22 mouse cellular contexts compared by ENCODE assay signal in genomic region chr13:58156031-58156430, GRCm38 (mm10). TPM values are rescaled to one million over a fixed set of nuclear protein-coding genes. Genes with fewer than 3 reads are reported as not detected.
DNase-seq lines count a peak whose midpoint lies in the region; ATAC-seq and TF ChIP-seq lines count a peak whose summit lies in the region.
"Had no signal": no experiment of that assay in that cellular context is flagged by ENCODE, and none has a peak within 500 bp of the region (broad histone marks: within the 10 kb centered on the region; RNA-seq: fewer than 3 reads in every experiment).

No protein-coding gene starts in this region.

- TF ChIP-seq CTCF in intestine, postnatal 0 days (IDR thresholded peaks at IDR 0.05; ENCODE audit: low read depth), result peak; percentile 24; the same call in 1 of the 2 replicates

- DNase-seq in thymus, postnatal 0 days (ENCODE audit: low spot score), result peak; percentile 16
- DNase-seq in thymus, adult 18-20 months, result no peak
- peak; percentile 25 for DNase-seq in T-cell, adult 2 months (ENCODE audit: low spot score)
- DNase-seq in thymus, postnatal 4 days, result peak; percentile 59
- DNase-seq in gastrocnemius, postnatal 25 days, result no peak
- no peak for DNase-seq in adrenal gland, adult (ENCODE audit: inconsistent age in 2 of 2, low spot score in 1 of 2)
- DNase-seq: adrenal gland, postnatal 14 days; cerebellum, adult 11-12 months; embryo, embryonic 11 days; gastrocnemius, postnatal 14 days; retina, postnatal 1 day had no signal

- H3K27me3 ChIP-seq in intestine, postnatal 0 days (replicated peaks; ENCODE audit: control insufficient read depth, insufficient read depth, low read length), result no peaks in the 10 kb centered on the region
- H3K27me3 ChIP-seq in intestine, embryonic 15.5 days (replicated peaks), result no peaks in the 10 kb centered on the region
- H3K27me3 ChIP-seq: CH12.LX; embryonic facial prominence, embryonic 15.5 days; kidney, embryonic 15.5 days; lung, embryonic 15.5 days; Patski; stomach, embryonic 15.5 days had no signal

- H3K27ac ChIP-seq in intestine, postnatal 0 days (ENCODE audit: low read depth, low read length), result no peak overlapping the region
- no peak overlapping the region for H3K27ac ChIP-seq in intestine, embryonic 15.5 days
- H3K27ac ChIP-seq: embryonic facial prominence, embryonic 15.5 days; kidney, embryonic 15.5 days; liver, embryonic 14.5 days; lung, embryonic 15.5 days; stomach, embryonic 15.5 days had no signal

- no peak for ATAC-seq in intestine, postnatal 0 days
- ATAC-seq in intestine, embryonic 15.5 days, result no peak
- ATAC-seq: activated CD4-positive, CD25-positive, alpha-beta regulatory T cell, adult 4 months; midbrain, embryonic 16.5 days; Patski had no signal

- 92% methylated on average over 2 of the region's 2 CpGs for WGBS in intestine, postnatal 0 days
- 84% methylated on average over 2 of the region's 2 CpGs for WGBS in intestine, embryonic 15.5 days

- no peaks in the 10 kb centered on the region for H3K9me3 ChIP-seq in intestine, postnatal 0 days (ENCODE audit: control insufficient read depth)
- H3K9me3 ChIP-seq in intestine, embryonic 15.5 days, result no peaks in the 10 kb centered on the region
- H3K9me3 ChIP-seq: embryonic facial prominence, embryonic 15.5 days; kidney, embryonic 15.5 days; lung, embryonic 15.5 days; stomach, embryonic 15.5 days had no signal

- H3K9ac ChIP-seq in intestine, postnatal 0 days (ENCODE audit: low read depth, low read length), result no peak overlapping the region
- no peak overlapping the region for H3K9ac ChIP-seq in intestine, embryonic 15.5 days
- H3K9ac ChIP-seq: embryonic facial prominence, embryonic 15.5 days; kidney, embryonic 15.5 days; liver, embryonic 14.5 days; lung, embryonic 15.5 days; stomach, embryonic 15.5 days had no signal

- H3K4me1 ChIP-seq in intestine, postnatal 0 days (replicated peaks; ENCODE audit: control insufficient read depth, insufficient read depth, low read length), result 0 out of 2 replicates have a peak, but pooled peaks cover 3% of the 10 kb centered on the region
- H3K4me1 ChIP-seq in intestine, embryonic 15.5 days (replicated peaks), result peaks cover 4% of the 10 kb centered on the region

- H3K4me2 ChIP-seq in intestine, postnatal 0 days (replicated peaks; ENCODE audit: low read depth), result no peak overlapping the region
- no peak overlapping the region for H3K4me2 ChIP-seq in intestine, embryonic 15.5 days (replicated peaks)
- H3K4me2 ChIP-seq: lung, embryonic 15.5 days; stomach, embryonic 15.5 days had no signal

- peaks cover 17% of the 10 kb centered on the region for H3K36me3 ChIP-seq in intestine, postnatal 0 days (ENCODE audit: control insufficient read depth, insufficient read depth)
- peaks cover 13% of the 10 kb centered on the region for H3K36me3 ChIP-seq in intestine, embryonic 15.5 days

- H3K4me3 ChIP-seq in intestine, postnatal 0 days (ENCODE audit: low read depth, low read length), result no peak overlapping the region
- H3K4me3 ChIP-seq in intestine, embryonic 15.5 days (replicated peaks), result no peak overlapping the region
- H3K4me3 ChIP-seq: embryonic facial prominence, embryonic 15.5 days; kidney, embryonic 15.5 days; lung, embryonic 15.5 days; stomach, embryonic 15.5 days had no signal

RNA-seq across cellular contexts. Expression of gene Idnk, which starts 1.4 kb away (rescaled TPM):
- polyA plus RNA-seq in intestine, postnatal 0 days (2015; fragmentation: Nextera tagmentation; extraction: Ambion mirVana), result 79.0 and 88.7 TPM in 2 replicates
- 43.0 and 44.0 TPM in 2 replicates for polyA plus RNA-seq in intestine, embryonic 15.5 days (2015; fragmentation: Nextera tagmentation; extraction: Ambion mirVana)
- 109 and 117 TPM in 2 replicates for polyA plus RNA-seq in thymus, postnatal 0 days (2015; fragmentation: Nextera tagmentation; extraction: Ambion mirVana)
- total RNA-seq in gastrocnemius, postnatal 25 days (2021), result 10 to 100 TPM in 1 of 2 experiments, 1 to 10 TPM in 1; 9.3 to 12.2 TPM

RNA-seq across cellular contexts. Expression of gene Hnrnpa0, which starts 27.7 kb away (rescaled TPM):
- polyA plus RNA-seq in intestine, postnatal 0 days (2015; fragmentation: Nextera tagmentation; extraction: Ambion mirVana), result 27.9 and 29.5 TPM in 2 replicates
- 28.2 and 36.2 TPM in 2 replicates for polyA plus RNA-seq in intestine, embryonic 15.5 days (2015; fragmentation: Nextera tagmentation; extraction: Ambion mirVana)
- polyA plus RNA-seq in thymus, postnatal 0 days (2015; fragmentation: Nextera tagmentation; extraction: Ambion mirVana), result 41.9 and 52.6 TPM in 2 replicates
- total RNA-seq in gastrocnemius, postnatal 25 days (2021), result 10 to 100 TPM; 34.6 to 38.6 TPM

RNA-seq across cellular contexts. Expression of gene Klhl3, which starts 42.6 kb away (rescaled TPM):
- polyA plus RNA-seq in intestine, postnatal 0 days (2015; fragmentation: Nextera tagmentation; extraction: Ambion mirVana), result 0.74 and 0.95 TPM in 2 replicates
- polyA plus RNA-seq in intestine, embryonic 15.5 days (2015; fragmentation: Nextera tagmentation; extraction: Ambion mirVana), result 2.6 and 2.8 TPM in 2 replicates
- polyA plus RNA-seq in thymus, postnatal 0 days (2015; fragmentation: Nextera tagmentation; extraction: Ambion mirVana), result 1.4 and 1.8 TPM in 2 replicates
- under 1 TPM; 0.41 to 0.88 TPM for total RNA-seq in gastrocnemius, postnatal 25 days (2021)
- total RNA-seq: CH12.LX had no signal

RNA-seq across cellular contexts. Expression of gene Ubqln1, which starts 59.4 kb away (rescaled TPM):
- 59.5 and 61.3 TPM in 2 replicates for polyA plus RNA-seq in intestine, postnatal 0 days (2015; fragmentation: Nextera tagmentation; extraction: Ambion mirVana)
- 102 and 107 TPM in 2 replicates for polyA plus RNA-seq in intestine, embryonic 15.5 days (2015; fragmentation: Nextera tagmentation; extraction: Ambion mirVana)
- 89.4 and 92.3 TPM in 2 replicates for polyA plus RNA-seq in thymus, postnatal 0 days (2015; fragmentation: Nextera tagmentation; extraction: Ambion mirVana)
- 10 to 100 TPM; 41.1 to 42.4 TPM for total RNA-seq in gastrocnemius, postnatal 25 days (2021)

Comparison
In these comparisons a context has a peak if more than half of its experiments do, and no peak if none do; other contexts are left out.
1. DNase-seq: peak in thymus, postnatal 0 days (single experiment), T-cell, adult 2 months (single experiment) and thymus, postnatal 4 days (single experiment); none in thymus, adult 18-20 months (0 of 2), gastrocnemius, postnatal 25 days (single experiment) and adrenal gland, adult (0 of 2).